Mouse (Mus musculus) erythroblast, embryonic 14.5 days (primary cell): Measurements from ENCODE around the gene Ace2.

Source experiments
- GATA1 ChIP-seq: IDR thresholded peaks from 2 replicates; pipeline ENCODE4 v1.6.1; 2012; ENCODE audit warnings: low read length, inconsistent platforms, mixed read lengths
- TAL1 ChIP-seq: IDR thresholded peaks from 3 replicates; pipeline ENCODE4 v1.6.1; 2012; ENCODE audit warnings: low read length, inconsistent platforms, mixed read lengths

- no peak for TF ChIP-seq TAL1
- no peak for TF ChIP-seq GATA1
These were observed 40.6 kb downstream of the Ace2 start for GRCm38 (mm10) chrX:164179746-164180145.
